Mouse (Mus musculus): ENCODE data around the gene Tcf20. TPM values are rescaled to one million over a fixed set of nuclear protein-coding genes. Genes with fewer than 3 reads are reported as not detected.

Gene Tcf20
- polyA plus RNA-seq, 1 experiment from 2014 or later: 8.6 TPM

- H3K9me3 ChIP-seq: no peaks in the 10 kb centered on the region
- no peak for ATAC-seq (ENCODE audit: insufficient read depth, low FRiP score, low read depth)
- H3K9ac ChIP-seq: no peak overlapping the region
- no peak overlapping the region for H3K4me3 ChIP-seq (replicated peaks)
- no peak overlapping the region for H3K4me2 ChIP-seq
- H3K27ac ChIP-seq: peak overlapping the region; percentile 44; the same call in 1 of the 2 replicates
- peaks cover 55% of the 10 kb centered on the region for H3K4me1 ChIP-seq
- 52% methylated on average over 4 of the region's 4 CpGs for WGBS
- no peaks in the 10 kb centered on the region for H3K36me3 ChIP-seq
- H3K27me3 ChIP-seq (replicated peaks): no peaks in the 10 kb centered on the region; the same call in 1 of the 2 replicates
Observed at GRCm38 (mm10) chr15:82932936-82933650, 54.6 kb downstream of the Tcf20 start.

- Histone ChIP-seq H3K36me3 (no peaks in the 10 kb centered on the region), H3K4me1 (peaks cover 56% of the 10 kb centered on the region), H3K27ac (no peak overlapping the region), H3K9ac (no peak overlapping the region), H3K4me2 (no peak overlapping the region), H3K9me3 (no peaks in the 10 kb centered on the region), H3K4me3 (replicated peaks) (no peak overlapping the region), H3K27me3 (replicated peaks) (no peaks in the 10 kb centered on the region; the same call in 1 of the 2 replicates)
- ATAC-seq (ENCODE audit: insufficient read depth, low FRiP score, low read depth): no peak
- WGBS: 82% methylated on average over 5 of the region's 5 CpGs
Observed at GRCm38 (mm10) chr15:82931436-82931835, 56.2 kb downstream of the Tcf20 start.

- H3K27me3 ChIP-seq (replicated peaks): no peaks in the 10 kb centered on the region; the same call in 1 of the 2 replicates
- no peak for ATAC-seq (ENCODE audit: insufficient read depth, low FRiP score, low read depth)
- H3K4me1 ChIP-seq: peaks cover 68% of the 10 kb centered on the region
- no peaks in the 10 kb centered on the region for H3K36me3 ChIP-seq
- H3K4me3 ChIP-seq (replicated peaks): no peak overlapping the region
- H3K9me3 ChIP-seq: no peaks in the 10 kb centered on the region
- H3K4me2 ChIP-seq: no peak overlapping the region
- H3K27ac ChIP-seq: no peak overlapping the region
- no peak overlapping the region for H3K9ac ChIP-seq
- WGBS: 29% methylated on average over 9 of the region's 9 CpGs
Observed at GRCm38 (mm10) chr15:82929595-82929994, 58.1 kb downstream of the Tcf20 start.

GRCm38 (mm10) chr15:82928844-82929243 lies 58.8 kb downstream of the Tcf20 start:
- Histone ChIP-seq H3K27ac (0 out of 2 replicates have a peak overlapping the region, but pooled peaks have one; percentile 8), H3K9me3 (no peaks in the 10 kb centered on the region), H3K4me2 (no peak overlapping the region), H3K4me1 (peaks cover 74% of the 10 kb centered on the region), H3K9ac (no peak overlapping the region), H3K27me3 (replicated peaks) (no peaks in the 10 kb centered on the region; the same call in 1 of the 2 replicates), H3K4me3 (replicated peaks) (no peak overlapping the region), H3K36me3 (no peaks in the 10 kb centered on the region)
- ATAC-seq (ENCODE audit: insufficient read depth, low FRiP score, low read depth): no peak
- 39% methylated on average over 8 of the region's 8 CpGs for WGBS

- H3K9me3 ChIP-seq: no peaks in the 10 kb centered on the region
- H3K4me2 ChIP-seq: no peak overlapping the region
- H3K9ac ChIP-seq: no peak overlapping the region
- H3K36me3 ChIP-seq: no peaks in the 10 kb centered on the region
- H3K27ac ChIP-seq: no peak overlapping the region
- ATAC-seq (ENCODE audit: insufficient read depth, low FRiP score, low read depth): no peak
- WGBS: 16% methylated on average over 6 of the region's 6 CpGs
- H3K27me3 ChIP-seq (replicated peaks): no peaks in the 10 kb centered on the region; the same call in 1 of the 2 replicates
- H3K4me3 ChIP-seq (replicated peaks): no peak overlapping the region
- peaks cover 74% of the 10 kb centered on the region for H3K4me1 ChIP-seq
Observed at GRCm38 (mm10) chr15:82928023-82928422, 59.6 kb downstream of the Tcf20 start.

GRCm38 (mm10) chr15:82927057-82927456 lies 60.6 kb downstream of the Tcf20 start:
- no peaks in the 10 kb centered on the region for H3K36me3 ChIP-seq
- H3K27me3 ChIP-seq (replicated peaks): no peaks in the 10 kb centered on the region; the same call in 1 of the 2 replicates
- no peak overlapping the region for H3K4me3 ChIP-seq (replicated peaks)
- no peaks in the 10 kb centered on the region for H3K9me3 ChIP-seq
- ATAC-seq (ENCODE audit: insufficient read depth, low FRiP score, low read depth): no peak
- H3K4me2 ChIP-seq: no peak overlapping the region
- peaks cover 78% of the 10 kb centered on the region for H3K4me1 ChIP-seq
- 80% methylated on average over 5 of the region's 5 CpGs for WGBS
- H3K27ac ChIP-seq: no peak overlapping the region
- H3K9ac ChIP-seq: no peak overlapping the region

GRCm38 (mm10) chr15:82924679-82925425 lies 62.8 kb downstream of the Tcf20 start:
- Histone ChIP-seq H3K36me3 (no peaks in the 10 kb centered on the region), H3K27ac (peak overlapping the region; percentile 61; the same call in 1 of the 2 replicates), H3K27me3 (replicated peaks) (no peaks in the 10 kb centered on the region), H3K9ac (no peak overlapping the region), H3K4me2 (0 out of 2 replicates have a peak overlapping the region, but pooled peaks have one; percentile 17), H3K4me1 (peaks cover 92% of the 10 kb centered on the region), H3K4me3 (replicated peaks) (no peak overlapping the region), H3K9me3 (no peaks in the 10 kb centered on the region)
- 4% methylated on average over 9 of the region's 11 CpGs for WGBS
- no peak for ATAC-seq (ENCODE audit: insufficient read depth, low FRiP score, low read depth)

- no peak overlapping the region for H3K4me3 ChIP-seq (replicated peaks)
- no peaks in the 10 kb centered on the region for H3K27me3 ChIP-seq (replicated peaks)
- 70% methylated on average over 5 of the region's 5 CpGs for WGBS
- no peak overlapping the region for H3K9ac ChIP-seq
- H3K4me2 ChIP-seq: no peak overlapping the region
- H3K9me3 ChIP-seq: no peaks in the 10 kb centered on the region
- no peak overlapping the region for H3K27ac ChIP-seq
- no peak for ATAC-seq (ENCODE audit: insufficient read depth, low FRiP score, low read depth)
- H3K36me3 ChIP-seq: no peaks in the 10 kb centered on the region
- H3K4me1 ChIP-seq: peaks cover 79% of the 10 kb centered on the region
Observed at GRCm38 (mm10) chr15:82923531-82923930, 64.1 kb downstream of the Tcf20 start.

- WGBS: 44% methylated on average over 4 of the region's 4 CpGs
Observed at GRCm38 (mm10) chr15:82922755-82923154, 64.9 kb downstream of the Tcf20 start.

GRCm38 (mm10) chr15:82922052-82922451 lies 65.6 kb downstream of the Tcf20 start:
- Histone ChIP-seq H3K4me1 (peaks cover 75% of the 10 kb centered on the region), H3K27me3 (replicated peaks) (no peaks in the 10 kb centered on the region), H3K36me3 (no peaks in the 10 kb centered on the region), H3K4me2 (peak overlapping the region; percentile 25), H3K9ac (no peak overlapping the region), H3K4me3 (replicated peaks) (no peak overlapping the region), H3K9me3 (no peaks in the 10 kb centered on the region), H3K27ac (peak overlapping the region; percentile 55)
- peak; percentile 66; the same call in 1 of the 2 replicates for ATAC-seq (ENCODE audit: insufficient read depth, low FRiP score, low read depth)
- 21% methylated on average over 12 of the region's 12 CpGs for WGBS

More at GRCm38 (mm10) chr15:82922755-82923154, 64.9 kb downstream of the Tcf20 start:
- Histone ChIP-seq H3K36me3 (no peaks in the 10 kb centered on the region), H3K4me3 (replicated peaks) (no peak overlapping the region), H3K4me2 (peak overlapping the region; percentile 25), H3K27ac (peak overlapping the region; percentile 55; the same call in 1 of the 2 replicates), H3K4me1 (peaks cover 74% of the 10 kb centered on the region), H3K27me3 (replicated peaks) (no peaks in the 10 kb centered on the region), H3K9me3 (no peaks in the 10 kb centered on the region), H3K9ac (no peak overlapping the region)
- no peak for ATAC-seq (ENCODE audit: insufficient read depth, low FRiP score, low read depth)

GRCm38 (mm10) chr15:82921559-82921958 lies 66.1 kb downstream of the Tcf20 start:
- no peak overlapping the region for H3K4me3 ChIP-seq (replicated peaks)
- no peak overlapping the region; the same call in 1 of the 2 replicates for H3K27ac ChIP-seq
- no peaks in the 10 kb centered on the region for H3K9me3 ChIP-seq
- no peaks in the 10 kb centered on the region for H3K27me3 ChIP-seq (replicated peaks)
- ATAC-seq (ENCODE audit: insufficient read depth, low FRiP score, low read depth): no peak
- peaks cover 70% of the 10 kb centered on the region for H3K4me1 ChIP-seq
- H3K4me2 ChIP-seq: 0 out of 2 replicates have a peak overlapping the region, but pooled peaks have one; percentile 25
- no peaks in the 10 kb centered on the region for H3K36me3 ChIP-seq
- 29% methylated on average over 1 of the region's 1 CpGs for WGBS
- no peak overlapping the region for H3K9ac ChIP-seq
